Mouse (Mus musculus) forebrain, embryonic 13.5 days (tissue): ENCODE results near the gene Gm20388. TPM values are rescaled to one million over a fixed set of nuclear protein-coding genes. Genes with fewer than 3 reads are reported as not detected.

Experiments
- ATAC-seq: fragments of 200-750 bp; cut with Nextera tagmentation; 2 replicates; pipeline ENCODE4 v1.8.0; 2017
- H3K27ac ChIP-seq: fragments of 300-500 bp; sonication (generic); 2 replicates; pipeline ENCODE4 v1.5.1; 2015; ENCODE audit warnings: inconsistent platforms, mild to moderate bottlenecking, moderate library complexity
- H3K27me3 ChIP-seq: fragments of 300-500 bp; sonication (generic); 2 replicates; pipeline ENCODE4 v1.6.1; 2015; ENCODE audit warnings: mild to moderate bottlenecking, inconsistent platforms
- H3K36me3 ChIP-seq: fragments of 300-500 bp; sonication (generic); 2 replicates; pipeline ENCODE4 v1.6.1; 2015; ENCODE audit warnings: mild to moderate bottlenecking, inconsistent platforms; ENCODE audit not compliant: poor library complexity, severe bottlenecking
- H3K4me1 ChIP-seq: fragments of 300-500 bp; sonication (generic); 2 replicates; pipeline ENCODE4 v1.6.1; 2015; ENCODE audit warnings: inconsistent platforms
- H3K4me2 ChIP-seq: fragments of 300-500 bp; sonication (generic); 2 replicates; pipeline ENCODE4 v1.6.1; 2015; ENCODE audit warnings: inconsistent platforms, mild to moderate bottlenecking, moderate library complexity
- H3K4me3 ChIP-seq: fragments of 300-500 bp; sonication (generic); 2 replicates; pipeline ENCODE4 v1.5.1; 2015; ENCODE audit warnings: mild to moderate bottlenecking, inconsistent platforms
- H3K9ac ChIP-seq: fragments of 300-500 bp; sonication (generic); 2 replicates; pipeline ENCODE4 v1.6.1; 2015; ENCODE audit warnings: mild to moderate bottlenecking, inconsistent platforms
- H3K9me3 ChIP-seq: fragments of 300-500 bp; sonication (generic); replicated peaks from 2 replicates; pipeline ENCODE4 v1.6.1; 2016; ENCODE audit warnings: inconsistent platforms
- WGBS: fragments of 180-500 bp; shearing (Covaris S2); methylation state at CpG from one replicate; pipeline ENCODE4 v1.1.7; 2015; 5-methylcytosine and 5-hydroxymethylcytosine counted together
- polyA plus RNA-seq: library from polyadenylated mRNA; unstranded; fragments of >200 nt; fragmentation: Nextera tagmentation; extraction: Ambion mirVana; gene quantifications from 2 replicates; pipeline ENCODE4 v1.2.1, GENCODE M21; 2015

The Gm20388 gene
- polyA plus RNA-seq, 1 experiment from 2014 or later: 5.6 TPM

- Histone ChIP-seq H3K4me1 (no peaks in the 10 kb centered on the region), H3K9ac (no peak overlapping the region), H3K4me2 (no peak overlapping the region), H3K27me3 (no peaks in the 10 kb centered on the region), H3K36me3 (no peaks in the 10 kb centered on the region), H3K4me3 (no peak overlapping the region), H3K9me3 (no peaks in the 10 kb centered on the region), H3K27ac (no peak overlapping the region)
- WGBS: 86% methylated on average over 8 of the region's 8 CpGs
- ATAC-seq: no peak
These were observed 2239.0 kb downstream of the Gm20388 start for GRCm38 (mm10) chr8:122149606-122150005.

DNA sequence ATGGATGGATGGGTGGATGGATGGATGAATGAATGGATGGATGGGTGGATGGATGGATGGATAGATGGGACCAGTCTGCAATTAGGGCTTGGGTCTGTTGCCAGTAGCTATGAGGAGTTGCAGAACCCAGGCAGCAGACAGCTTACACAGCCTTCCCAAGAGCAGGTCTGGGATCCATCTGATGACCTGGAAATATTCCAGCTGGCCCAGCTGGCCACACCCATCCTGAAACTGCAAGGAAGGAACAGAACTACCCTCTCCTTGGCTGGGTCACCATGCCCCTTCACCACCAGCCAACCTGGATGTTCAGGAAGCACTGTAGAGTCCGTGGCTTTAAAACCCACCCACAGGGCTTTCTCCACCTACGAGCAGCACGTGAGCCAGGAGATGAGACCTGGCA is 2240.9 kb downstream of the Gm20388 start:
- no peaks in the 10 kb centered on the region for H3K4me1 ChIP-seq
- H3K27me3 ChIP-seq: no peaks in the 10 kb centered on the region
- 78% methylated on average over 3 of the region's 3 CpGs for WGBS
- H3K9me3 ChIP-seq: no peaks in the 10 kb centered on the region
- H3K4me3 ChIP-seq: no peak overlapping the region
- H3K27ac ChIP-seq: no peak overlapping the region
- ATAC-seq: no peak
- no peak overlapping the region for H3K9ac ChIP-seq
- H3K36me3 ChIP-seq: no peaks in the 10 kb centered on the region
- H3K4me2 ChIP-seq: no peak overlapping the region

DNA sequence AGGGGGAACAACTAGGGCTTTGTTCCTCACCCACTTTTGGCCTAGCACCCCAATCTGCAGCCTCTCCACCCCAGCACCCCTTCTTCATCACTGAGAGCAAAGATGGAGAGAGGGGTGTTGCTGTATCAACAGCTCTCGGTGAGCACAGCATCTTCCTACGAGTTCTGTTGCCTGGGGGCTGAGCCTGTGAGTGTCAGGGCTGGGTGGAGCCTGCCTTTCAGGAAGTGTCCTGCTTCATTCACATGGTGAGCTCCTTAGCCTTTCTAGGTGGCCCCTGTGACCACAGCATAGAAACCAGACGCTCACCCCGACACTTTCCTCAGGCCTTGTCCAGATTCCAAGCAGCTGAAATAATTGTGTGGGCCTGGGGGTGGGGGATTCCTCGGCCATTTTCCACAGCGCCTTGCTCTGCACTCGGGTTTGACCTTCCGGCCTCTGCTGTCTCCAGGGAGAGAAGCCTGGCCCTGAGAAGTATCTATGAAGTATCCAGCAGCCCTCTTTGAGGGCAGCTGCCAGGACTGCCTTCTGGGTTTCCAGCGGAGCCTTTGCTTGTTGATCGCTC is 2244.5 kb downstream of the Gm20388 start:
- Histone ChIP-seq H3K4me3 (no peak overlapping the region), H3K4me1 (no peaks in the 10 kb centered on the region), H3K9me3 (no peaks in the 10 kb centered on the region), H3K27ac (no peak overlapping the region), H3K36me3 (no peaks in the 10 kb centered on the region), H3K27me3 (no peaks in the 10 kb centered on the region), H3K9ac (no peak overlapping the region), H3K4me2 (no peak overlapping the region)
- 49% methylated on average over 10 of the region's 10 CpGs for WGBS
- ATAC-seq: no peak

- ATAC-seq: no peak
- H3K9me3 ChIP-seq: no peaks in the 10 kb centered on the region
- no peak overlapping the region for H3K4me3 ChIP-seq
- no peaks in the 10 kb centered on the region for H3K36me3 ChIP-seq
- H3K27me3 ChIP-seq: no peaks in the 10 kb centered on the region
- 88% methylated on average over 9 of the region's 9 CpGs for whole genome bisulfite sequencing
- no peaks in the 10 kb centered on the region for H3K4me1 ChIP-seq
- H3K27ac ChIP-seq: no peak overlapping the region
- H3K4me2 ChIP-seq: no peak overlapping the region
- no peak overlapping the region for H3K9ac ChIP-seq
These were observed 2245.3 kb downstream of the Gm20388 start for GRCm38 (mm10) chr8:122155964-122156363.

- H3K4me2 ChIP-seq: no peak overlapping the region
- no peak overlapping the region for H3K27ac ChIP-seq
- no peaks in the 10 kb centered on the region for H3K27me3 ChIP-seq
- H3K9me3 ChIP-seq: no peaks in the 10 kb centered on the region
- no peak overlapping the region for H3K4me3 ChIP-seq
- no peak overlapping the region for H3K9ac ChIP-seq
- no peak for ATAC-seq
- no peaks in the 10 kb centered on the region for H3K36me3 ChIP-seq
- WGBS: 89% methylated on average over 12 of the region's 12 CpGs
- no peaks in the 10 kb centered on the region for H3K4me1 ChIP-seq
These were observed 2247.0 kb downstream of the Gm20388 start for GRCm38 (mm10) chr8:122157689-122158088.

- Histone ChIP-seq H3K27ac (no peak overlapping the region), H3K4me3 (no peak overlapping the region), H3K27me3 (no peaks in the 10 kb centered on the region), H3K9me3 (no peaks in the 10 kb centered on the region), H3K4me1 (no peaks in the 10 kb centered on the region), H3K4me2 (no peak overlapping the region), H3K36me3 (no peaks in the 10 kb centered on the region), H3K9ac (no peak overlapping the region)
- whole genome bisulfite sequencing: 81% methylated on average over 5 of the region's 5 CpGs
- ATAC-seq: no peak
These were observed 2249.5 kb downstream of the Gm20388 start for GRCm38 (mm10) chr8:122160165-122160564.

GRCm38 (mm10) chr8:122162992-122163391 is 2252.4 kb downstream of the Gm20388 start:
- Histone ChIP-seq H3K9ac (no peak overlapping the region), H3K4me3 (no peak overlapping the region), H3K27me3 (no peaks in the 10 kb centered on the region), H3K9me3 (no peaks in the 10 kb centered on the region), H3K4me1 (no peaks in the 10 kb centered on the region), H3K4me2 (no peak overlapping the region), H3K36me3 (no peaks in the 10 kb centered on the region), H3K27ac (no peak overlapping the region)
- no peak for ATAC-seq
- 29% methylated on average over 8 of the region's 8 CpGs for WGBS

GRCm38 (mm10) chr8:122167204-122167860 is 2256.7 kb downstream of the Gm20388 start:
- Histone ChIP-seq H3K4me3 (no peak overlapping the region), H3K27me3 (no peaks in the 10 kb centered on the region), H3K4me1 (no peaks in the 10 kb centered on the region), H3K4me2 (no peak overlapping the region), H3K36me3 (no peaks in the 10 kb centered on the region), H3K9ac (no peak overlapping the region), H3K9me3 (no peaks in the 10 kb centered on the region), H3K27ac (no peak overlapping the region)
- WGBS: 82% methylated on average over 14 of the region's 14 CpGs
- no peak for ATAC-seq

GRCm38 (mm10) chr8:122169446-122169845 is 2258.8 kb downstream of the Gm20388 start:
- no peaks in the 10 kb centered on the region for H3K9me3 ChIP-seq
- no peak overlapping the region for H3K4me3 ChIP-seq
- no peaks in the 10 kb centered on the region for H3K36me3 ChIP-seq
- no peak for ATAC-seq
- WGBS: 93% methylated on average over 2 of the region's 2 CpGs
- H3K27me3 ChIP-seq: no peaks in the 10 kb centered on the region
- no peak overlapping the region for H3K4me2 ChIP-seq
- H3K4me1 ChIP-seq: no peaks in the 10 kb centered on the region
- no peak overlapping the region for H3K27ac ChIP-seq
- no peak overlapping the region for H3K9ac ChIP-seq

GRCm38 (mm10) chr8:122171823-122172222 is 2261.2 kb downstream of the Gm20388 start:
- WGBS: 82% methylated on average over 4 of the region's 4 CpGs
- no peak overlapping the region for H3K4me3 ChIP-seq
- no peak for ATAC-seq

GRCm38 (mm10) chr8:122174133-122174930 is 2263.7 kb downstream of the Gm20388 start:
- H3K4me2 ChIP-seq: no peak overlapping the region
- no peak overlapping the region for H3K4me3 ChIP-seq
- H3K36me3 ChIP-seq: no peaks in the 10 kb centered on the region
- H3K27ac ChIP-seq: no peak overlapping the region
- 50% methylated on average over 10 of the region's 10 CpGs for whole genome bisulfite sequencing
- no peak overlapping the region for H3K9ac ChIP-seq
- no peak for ATAC-seq
- no peaks in the 10 kb centered on the region for H3K27me3 ChIP-seq
- no peaks in the 10 kb centered on the region for H3K9me3 ChIP-seq
- H3K4me1 ChIP-seq: no peaks in the 10 kb centered on the region

More at GRCm38 (mm10) chr8:122171823-122172222, 2261.2 kb downstream of the Gm20388 start:
- H3K36me3 ChIP-seq: no peaks in the 10 kb centered on the region
- no peak overlapping the region for H3K4me2 ChIP-seq
- no peaks in the 10 kb centered on the region for H3K27me3 ChIP-seq
- no peaks in the 10 kb centered on the region for H3K4me1 ChIP-seq
- no peak overlapping the region for H3K9ac ChIP-seq
- no peaks in the 10 kb centered on the region for H3K9me3 ChIP-seq
- H3K27ac ChIP-seq: no peak overlapping the region

- Histone ChIP-seq H3K27me3 (no peaks in the 10 kb centered on the region), H3K9me3 (no peaks in the 10 kb centered on the region), H3K36me3 (no peaks in the 10 kb centered on the region), H3K4me2 (no peak overlapping the region), H3K4me1 (no peaks in the 10 kb centered on the region), H3K27ac (no peak overlapping the region), H3K9ac (no peak overlapping the region), H3K4me3 (no peak overlapping the region)
- ATAC-seq: no peak
- 73% methylated on average over 4 of the region's 4 CpGs for WGBS
These were observed 2267.8 kb downstream of the Gm20388 start for GRCm38 (mm10) chr8:122178392-122178890.
